Mouse (Mus musculus): Measurements from ENCODE around the gene Lonp1. TPM values are rescaled to one million over a fixed set of nuclear protein-coding genes. Genes with fewer than 3 reads are reported as not detected.

Gene Lonp1
- 12.7 TPM for polyA plus RNA-seq (2017; shearing (Covaris generic))

GRCm38 (mm10) chr17:56626754-56627470 is at the start of gene Lonp1:
Lonp1 (minus strand) TSS chr17:56626887.

GRCm38 (mm10) chr17:56672941-56673646 is 46.4 kb upstream of the Lonp1 start, which contains the start of gene Ranbp3:
Ranbp3 (plus strand) TSS chr17:56673294.

GRCm38 (mm10) chr17:56627530-56628277 is 1.0 kb upstream of the Lonp1 start, which contains the start of gene Catsperd:
Catsperd (plus strand) TSS chr17:56628143.

GRCm38 (mm10) chr17:56613236-56613844 is 13.3 kb downstream of the Lonp1 start, which contains the start of gene Rpl36:
Rpl36 (plus strand) TSS chr17:56613416.

GRCm38 (mm10) chr17:56609452-56610171 is 17.1 kb downstream of the Lonp1 start, which contains the start of gene 2410015M20Rik:
2410015M20Rik (minus strand) TSS chr17:56609771.

GRCm38 (mm10) chr17:56584257-56585130 is 42.2 kb downstream of the Lonp1 start, which contains the start of the genes Safb2 and Safb:
Safb2 (minus strand) TSS chr17:56584585.
Safb (plus strand) TSS chr17:56584825.

Other genes with a start within 250 kb of the Lonp1 start
- 11.2 TPM for gene Ptprs, start 150.4 kb downstream of the Lonp1 start, polyA plus RNA-seq (2017; shearing (Covaris generic))
- not detected for gene Znrf4, start 114.5 kb downstream of the Lonp1 start, polyA plus RNA-seq (2017; shearing (Covaris generic))
- gene Gm20219, start 72.5 kb downstream of the Lonp1 start, polyA plus RNA-seq (2017; shearing (Covaris generic)): 1.00 TPM
- 197 TPM for gene Safb2, start 42.3 kb downstream of the Lonp1 start, polyA plus RNA-seq (2017; shearing (Covaris generic))
- gene Safb, start 42.1 kb downstream of the Lonp1 start, polyA plus RNA-seq (2017; shearing (Covaris generic)): 192 TPM
- 221 TPM for gene 2410015M20Rik, start 17.1 kb downstream of the Lonp1 start, polyA plus RNA-seq (2017; shearing (Covaris generic))
- gene Rpl36, start 13.5 kb downstream of the Lonp1 start, polyA plus RNA-seq (2017; shearing (Covaris generic)): 1,818 TPM
- gene Catsperd, start 1.3 kb upstream of the Lonp1 start, polyA plus RNA-seq (2017; shearing (Covaris generic)): 2.7 TPM
- 115 TPM for gene Ranbp3, start 46.4 kb upstream of the Lonp1 start, polyA plus RNA-seq (2017; shearing (Covaris generic))
- 257 TPM for gene Ndufa11, start 90.9 kb upstream of the Lonp1 start, polyA plus RNA-seq (2017; shearing (Covaris generic))
- gene Vmac, start 91.1 kb upstream of the Lonp1 start, polyA plus RNA-seq (2017; shearing (Covaris generic)): 8.2 TPM
- gene Nrtn, start 130.6 kb upstream of the Lonp1 start, polyA plus RNA-seq (2017; shearing (Covaris generic)): not detected
- gene Dus3l, start 137.9 kb upstream of the Lonp1 start, polyA plus RNA-seq (2017; shearing (Covaris generic)): 64.7 TPM
- gene Prr22, start 143.4 kb upstream of the Lonp1 start, polyA plus RNA-seq (2017; shearing (Covaris generic)): 2.4 TPM
- 1.4 TPM for gene Rfx2, start 204.1 kb upstream of the Lonp1 start, polyA plus RNA-seq (2017; shearing (Covaris generic))
- gene Acsbg2, start 247.6 kb upstream of the Lonp1 start, polyA plus RNA-seq (2017; shearing (Covaris generic)): not detected
- gene 1700061G19Rik, start 248.6 kb upstream of the Lonp1 start, polyA plus RNA-seq (2017; shearing (Covaris generic)): 0.11 TPM